Mouse (Mus musculus) urinary bladder, postnatal 25 days (tissue): ENCODE data around the gene Stpg3.
A peak's percentile ranks its signal among the peaks of the same experiment; 100 is the strongest.
"Not testable (repeated sequence)": the region's sequence is repeated elsewhere in the genome, so short reads cannot be mapped to it uniquely, and the experiment has no call there.

Experiments used
- DNase-seq: peaks from one replicate; pipeline ENCODE4 v3.0.0; 2022; ENCODE audit warnings: low spot score

The Stpg3 gene

DNA sequence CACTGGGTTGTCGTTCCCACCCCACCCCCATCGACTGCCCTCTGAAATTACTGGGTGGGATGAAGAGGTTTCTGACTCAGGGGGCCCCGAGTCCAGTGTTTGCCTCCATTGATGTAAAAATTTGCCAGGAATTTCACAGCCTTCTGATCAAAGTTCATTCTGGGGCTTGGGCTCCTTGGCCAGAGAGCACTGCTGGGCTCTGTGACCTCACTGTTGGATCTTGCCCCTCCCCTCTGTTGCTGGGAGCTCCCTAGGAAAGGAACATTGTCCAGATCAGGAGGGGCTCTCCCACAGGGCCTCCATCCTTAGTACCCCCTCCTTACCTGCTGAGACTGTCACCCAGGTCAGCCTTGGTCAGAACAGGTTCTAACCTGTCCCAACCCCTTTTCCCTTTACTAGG lies at the start of gene Stpg3:
Stpg3 (minus strand) TSS at position 194 of the 400 bp plus-strand sequence.
- no peak for DNase-seq

DNA sequence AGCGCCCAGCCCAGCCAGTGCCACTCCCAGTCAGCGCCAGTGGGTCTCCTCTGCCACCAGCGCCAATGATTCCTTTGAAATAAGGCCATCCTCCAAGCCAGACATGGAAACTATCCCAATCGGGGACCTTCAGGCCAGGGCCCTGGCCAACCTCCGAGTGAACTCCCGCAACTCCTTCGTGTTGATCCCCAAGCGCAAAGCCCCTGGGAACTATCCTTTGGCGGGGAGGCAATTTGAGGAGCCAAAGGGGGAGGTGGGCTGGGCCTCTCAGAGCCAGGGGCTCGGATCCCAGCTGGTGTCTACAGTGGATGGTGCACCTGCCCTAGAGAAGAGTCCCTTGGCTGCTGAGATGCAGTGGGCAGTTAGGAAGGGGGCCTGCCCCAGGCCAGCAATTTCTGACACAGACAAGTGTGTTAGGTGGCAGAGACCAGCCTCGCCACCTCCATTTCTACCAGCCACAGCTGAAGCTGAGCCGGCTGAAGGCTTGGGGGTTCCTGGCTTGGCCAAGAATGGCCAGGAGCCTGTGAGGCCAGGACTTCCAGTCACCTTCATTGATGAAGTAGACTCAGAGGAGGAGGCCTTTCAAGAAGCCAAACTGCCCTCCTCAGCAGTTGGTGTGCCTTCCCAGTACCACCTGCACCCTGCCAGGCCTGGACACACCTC lies 49.3 kb upstream of the Stpg3 start:
- no peak for DNase-seq

DNA sequence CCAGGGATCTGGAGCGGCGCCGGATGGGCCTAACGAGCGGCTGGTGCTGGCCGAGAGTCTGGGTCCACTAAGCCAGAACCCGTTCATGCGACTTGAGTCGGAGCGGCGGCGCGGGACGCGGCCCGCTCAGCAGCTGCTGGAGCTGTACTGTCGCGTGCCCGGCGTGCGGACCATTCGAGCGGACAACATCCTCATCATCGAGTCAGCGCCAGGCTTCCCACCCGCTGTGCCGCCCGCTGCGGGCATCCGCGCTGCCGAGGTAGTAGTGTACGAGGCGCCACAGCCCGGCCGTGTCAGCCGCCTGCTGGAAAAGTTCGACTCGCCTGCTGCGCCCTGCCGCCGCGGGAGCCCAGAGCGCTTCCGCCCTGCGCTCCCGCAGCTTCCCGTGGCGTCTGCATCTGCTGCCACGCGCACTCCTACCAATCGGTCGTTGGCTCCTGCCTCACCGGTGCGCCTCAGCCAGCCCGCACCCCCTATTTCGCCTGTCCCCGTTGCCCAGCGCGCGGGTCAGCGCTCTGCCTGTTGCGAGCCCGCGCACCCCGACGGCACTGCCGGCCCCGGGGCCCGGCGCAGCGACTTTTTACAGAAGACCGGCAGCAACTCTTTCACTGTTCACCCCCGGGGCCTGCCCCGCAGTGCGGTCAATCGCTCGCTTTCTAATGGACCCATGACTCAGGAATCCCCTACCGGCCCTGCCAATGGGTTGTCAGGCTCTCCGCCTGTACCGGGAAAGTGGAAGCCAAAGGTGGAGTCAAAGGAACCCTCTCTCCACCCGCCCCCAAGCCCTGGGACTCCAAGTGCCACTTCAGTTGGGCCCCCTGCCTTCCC lies 48.6 kb upstream of the Stpg3 start:
- no peak for DNase-seq

DNA sequence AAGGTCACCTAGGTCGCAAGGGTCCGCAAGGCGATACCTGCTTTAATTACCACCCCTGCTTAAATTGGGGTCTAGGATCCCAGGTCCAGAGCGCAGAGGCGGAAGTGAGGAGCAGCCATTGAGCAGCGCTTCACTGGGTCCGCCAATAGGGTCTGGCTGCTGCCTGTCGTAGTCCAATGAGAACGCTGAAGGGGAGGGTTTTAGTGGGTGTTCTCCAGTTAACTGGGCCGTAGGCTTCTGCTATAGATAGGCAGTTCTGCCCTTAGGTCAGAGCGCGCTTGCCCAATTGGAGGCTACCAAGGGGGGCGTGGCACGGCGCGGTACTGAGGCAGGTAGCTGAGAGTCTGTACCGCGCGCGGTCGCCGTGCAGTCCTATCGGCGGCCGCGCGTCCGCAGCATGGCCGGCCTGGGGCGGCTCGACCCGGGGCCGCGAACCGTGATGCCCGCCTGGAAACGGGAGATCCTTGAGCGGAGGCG lies 47.9 kb upstream of the Stpg3 start, which contains the start of gene Tprn:
Tprn (plus strand) TSS at position 328 of the 477 bp plus-strand sequence.
- peak; percentile 85 for DNase-seq

- no peak for DNase-seq
Measured at GRCm38 (mm10) chr2:25261870-25262269, 47.4 kb upstream of the Stpg3 start.

GRCm38 (mm10) chr2:25258887-25259286 lies 44.5 kb upstream of the Stpg3 start:
- DNase-seq: no peak

GRCm38 (mm10) chr2:25257250-25257649 lies 42.8 kb upstream of the Stpg3 start:
- DNase-seq: not testable (repeated sequence)

DNA sequence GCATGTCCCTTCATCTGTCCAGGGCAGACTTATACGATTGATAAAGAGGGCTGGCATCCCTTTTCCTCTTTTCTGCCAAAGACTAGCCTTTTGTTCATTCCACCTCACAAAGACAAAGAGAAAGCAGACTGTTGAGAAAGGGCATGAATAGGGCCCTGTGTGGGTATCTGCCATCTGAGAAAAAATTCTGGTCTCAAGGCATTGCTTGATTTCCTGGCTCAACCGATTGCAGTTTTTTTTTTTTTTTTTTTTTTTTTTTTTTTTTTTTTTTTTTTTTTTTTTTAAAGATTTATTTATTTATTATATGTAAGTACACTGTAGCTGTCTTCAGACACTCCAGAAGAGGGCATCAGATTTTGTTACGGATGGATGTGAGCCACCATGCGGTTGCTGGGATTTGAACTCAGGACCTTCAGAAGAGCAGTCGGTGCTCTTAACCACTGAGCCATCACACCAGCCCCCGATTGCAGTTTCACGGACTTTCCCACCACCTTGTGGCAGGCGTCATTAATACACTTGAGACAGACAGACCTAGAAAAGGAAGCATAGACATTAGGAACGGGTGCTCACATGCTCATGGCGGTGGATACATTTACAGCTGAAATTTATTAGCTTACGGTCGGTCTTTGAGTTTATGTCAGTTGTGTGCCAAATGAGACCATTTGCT lies 42.1 kb upstream of the Stpg3 start:
- DNase-seq: not testable (repeated sequence)

DNA sequence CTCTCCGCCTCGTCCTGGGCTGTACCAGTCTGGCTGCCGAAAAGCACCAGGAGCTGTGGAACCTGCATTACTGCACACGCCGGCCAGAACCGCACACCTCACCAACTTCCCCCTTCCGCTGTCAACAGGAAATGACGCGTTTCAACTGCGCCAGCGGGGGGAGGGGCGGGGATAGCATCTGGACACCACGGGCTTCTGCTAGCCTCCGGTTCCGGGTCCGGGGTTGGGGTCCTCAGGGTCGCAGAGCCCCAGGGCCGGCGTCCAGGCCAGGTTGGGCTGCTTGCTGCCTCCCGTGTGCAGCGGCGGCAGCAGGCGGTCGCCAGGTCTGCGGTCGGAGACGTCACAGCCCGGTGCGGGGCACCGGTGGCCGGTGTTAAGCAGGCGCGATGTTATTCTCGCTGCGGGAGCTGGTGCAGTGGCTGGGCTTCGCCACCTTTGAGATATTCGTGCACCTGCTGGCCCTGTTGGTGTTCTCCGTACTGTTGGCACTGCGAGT lies 40.9 kb upstream of the Stpg3 start, which contains the start of gene Tmem203:
Tmem203 (plus strand) TSS at position 156 of the 496 bp plus-strand sequence.
- DNase-seq: peak; percentile 86

DNA sequence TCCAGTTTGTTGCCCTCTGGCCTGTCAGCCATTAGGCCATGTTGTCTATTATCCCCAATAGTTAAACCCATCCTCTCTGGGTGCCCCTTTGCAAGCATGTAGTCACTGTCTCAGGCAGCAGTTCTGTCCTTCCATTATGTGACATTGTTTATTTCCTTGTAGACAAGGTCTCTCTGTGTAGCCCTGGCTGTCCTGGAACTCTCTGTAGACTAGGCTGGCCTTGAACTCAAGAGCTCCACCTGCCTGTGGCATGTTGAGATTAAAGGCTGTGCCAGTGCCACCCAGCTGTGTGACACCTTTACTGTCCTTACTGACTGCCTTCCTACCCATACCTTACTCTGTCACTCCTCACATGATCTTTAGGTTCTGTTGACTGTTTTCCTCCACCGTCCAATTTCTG lies 37.9 kb upstream of the Stpg3 start:
- DNase-seq: no peak

- peak; percentile 21 for DNase-seq
Measured at GRCm38 (mm10) chr2:25246183-25247072, 32.0 kb upstream of the Stpg3 start, which contains the start of gene AL732309.1. Gene AL732309.1, minus strand, starts transcription at chr2:25246863.

DNA sequence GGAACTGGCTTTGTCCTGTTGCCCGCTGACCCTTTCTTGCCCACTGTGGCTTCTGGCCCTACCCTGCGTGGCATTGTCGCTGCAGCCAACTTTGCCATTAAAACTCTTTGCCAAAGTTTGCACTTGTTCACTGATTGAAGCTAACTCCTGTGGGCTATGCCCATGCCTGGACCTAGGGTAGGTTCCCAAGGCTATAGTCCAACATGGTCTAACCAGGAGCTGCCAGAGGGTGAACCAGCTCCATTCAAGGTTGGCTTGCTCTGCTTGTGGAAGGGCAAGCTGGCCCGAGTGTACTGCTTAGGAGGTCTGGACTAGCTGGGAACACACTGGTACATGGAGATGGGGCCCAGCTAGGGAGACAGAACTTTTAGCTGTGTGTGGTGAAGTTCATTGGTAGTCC lies 29.7 kb upstream of the Stpg3 start:
- no peak for DNase-seq

DNA sequence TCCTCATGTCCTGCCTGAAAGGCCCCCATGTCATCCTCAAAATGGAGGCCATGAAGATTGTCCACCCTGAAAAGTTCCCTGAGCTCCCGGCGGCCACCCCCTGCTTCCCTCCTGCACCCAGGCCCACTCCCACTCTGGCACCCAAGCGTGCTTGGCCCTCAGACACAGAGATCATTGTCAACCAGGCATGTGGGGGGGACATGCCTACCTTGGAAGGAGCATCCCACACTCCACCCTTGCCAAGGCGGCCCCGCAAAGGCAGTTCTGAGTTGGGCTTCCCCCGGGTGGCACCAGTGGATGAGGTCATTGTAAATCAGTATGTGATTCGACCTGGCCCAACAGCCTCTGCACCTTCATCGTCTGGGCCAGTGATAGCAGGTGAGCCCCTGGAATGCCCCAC lies 28.9 kb upstream of the Stpg3 start:
- DNase-seq: no peak

- no peak for DNase-seq
Measured at GRCm38 (mm10) chr2:25242101-25242506, 27.7 kb upstream of the Stpg3 start, which contains the start of the genes Rnf208 and Cysrt1. Gene Rnf208, plus strand, starts transcription at chr2:25242255. Gene Cysrt1, minus strand, starts transcription at chr2:25242452.

- no peak for DNase-seq
Measured at GRCm38 (mm10) chr2:25241438-25241775, 27.0 kb upstream of the Stpg3 start.

- peak; percentile 61 for DNase-seq
Measured at GRCm38 (mm10) chr2:25240723-25241437, 26.4 kb upstream of the Stpg3 start.

DNA sequence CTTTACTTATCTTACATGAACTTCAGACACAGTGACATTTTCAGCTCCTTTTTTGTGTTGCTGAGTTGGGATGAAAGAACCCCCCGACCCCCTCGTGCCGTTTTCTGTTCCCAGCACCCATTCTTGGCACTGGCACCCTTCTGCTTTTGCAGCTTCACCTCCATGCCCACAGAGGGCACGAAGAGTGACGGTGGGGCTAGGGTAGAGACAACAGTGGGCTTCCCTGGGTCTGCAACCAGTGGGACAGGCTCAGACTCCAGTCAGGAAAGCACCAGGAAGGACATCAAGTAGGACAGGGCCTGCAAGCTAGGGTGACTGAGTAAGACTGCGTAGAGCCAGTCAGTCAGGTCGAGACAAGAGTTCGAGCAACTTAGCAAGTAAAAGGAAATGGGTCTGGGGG lies 25.9 kb upstream of the Stpg3 start:
- no peak for DNase-seq

GRCm38 (mm10) chr2:25239766-25240165 lies 25.3 kb upstream of the Stpg3 start:
- no peak for DNase-seq

DNA sequence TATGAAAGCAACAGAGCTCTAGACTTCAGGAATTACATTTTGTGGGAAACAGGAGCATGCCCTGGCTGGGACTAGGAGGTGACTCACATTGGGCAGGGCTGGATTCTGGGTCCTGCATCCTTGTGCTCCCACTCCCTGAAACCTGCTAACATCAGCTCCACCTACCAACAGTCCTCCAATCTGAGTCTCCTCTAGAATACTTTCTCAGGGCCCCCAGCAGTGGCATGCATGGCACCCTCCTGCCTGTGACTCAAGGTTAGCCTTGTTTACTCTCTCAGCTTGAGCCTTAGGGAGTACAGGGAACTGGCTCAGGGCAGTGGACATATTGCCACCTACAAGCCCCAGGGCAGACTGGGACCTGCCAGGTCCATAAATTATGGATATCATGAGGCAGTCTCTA lies 23.7 kb upstream of the Stpg3 start:
- no peak for DNase-seq

- peak; percentile 71 for DNase-seq
Measured at GRCm38 (mm10) chr2:25237522-25237921, 23.1 kb upstream of the Stpg3 start.

DNA sequence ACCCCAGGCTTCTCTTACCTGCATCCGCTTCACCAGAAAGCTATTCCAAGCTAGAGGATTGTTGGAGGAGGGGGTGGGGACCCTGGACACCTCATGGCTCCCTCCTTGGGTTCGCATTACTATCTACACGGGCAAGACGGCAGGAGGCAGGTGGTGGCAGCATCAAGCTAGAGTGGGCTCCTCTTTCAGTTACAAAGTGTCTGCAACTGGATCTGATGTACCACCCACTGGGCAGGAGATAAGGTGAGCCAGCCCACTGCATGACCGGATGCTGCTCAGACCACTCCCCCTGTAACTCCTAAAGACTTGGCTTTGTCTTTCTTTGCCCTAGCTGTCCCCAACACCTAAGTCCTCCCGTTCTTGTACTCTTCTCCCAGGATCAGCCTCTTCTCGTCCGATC lies 22.2 kb upstream of the Stpg3 start, which contains the start of gene Rnf224:
Rnf224 (minus strand) TSS at position 174 of the 400 bp plus-strand sequence.
- no peak for DNase-seq
